Mouse (Mus musculus): ENCODE measurements around the gene Atp5g2. TPM values are rescaled to one million over a fixed set of nuclear protein-coding genes. Genes with fewer than 3 reads are reported as not detected.

Atp5g2 gene
- 10 to 100 TPM; 41.9 to 42.3 TPM for total RNA-seq (2021)
- long read RNA-seq, experiment 1, transcript Atp5g2-202 (5 exons, 731 nt) = major isoform, 97 of 335 reads
- long read RNA-seq, experiment 1, partial matches to known transcripts = 10 of 335 reads
- long read RNA-seq, experiment 1, other reads (novel, unspliced or antisense) = 225 of 335 reads
- long read RNA-seq, experiment 2, transcript Atp5g2-202 (5 exons, 731 nt) = major isoform, 68 of 178 reads
- long read RNA-seq, experiment 2, partial matches to known transcripts = 7 of 178 reads
- long read RNA-seq, experiment 2, other reads (novel, unspliced or antisense) = 102 of 178 reads

DNA sequence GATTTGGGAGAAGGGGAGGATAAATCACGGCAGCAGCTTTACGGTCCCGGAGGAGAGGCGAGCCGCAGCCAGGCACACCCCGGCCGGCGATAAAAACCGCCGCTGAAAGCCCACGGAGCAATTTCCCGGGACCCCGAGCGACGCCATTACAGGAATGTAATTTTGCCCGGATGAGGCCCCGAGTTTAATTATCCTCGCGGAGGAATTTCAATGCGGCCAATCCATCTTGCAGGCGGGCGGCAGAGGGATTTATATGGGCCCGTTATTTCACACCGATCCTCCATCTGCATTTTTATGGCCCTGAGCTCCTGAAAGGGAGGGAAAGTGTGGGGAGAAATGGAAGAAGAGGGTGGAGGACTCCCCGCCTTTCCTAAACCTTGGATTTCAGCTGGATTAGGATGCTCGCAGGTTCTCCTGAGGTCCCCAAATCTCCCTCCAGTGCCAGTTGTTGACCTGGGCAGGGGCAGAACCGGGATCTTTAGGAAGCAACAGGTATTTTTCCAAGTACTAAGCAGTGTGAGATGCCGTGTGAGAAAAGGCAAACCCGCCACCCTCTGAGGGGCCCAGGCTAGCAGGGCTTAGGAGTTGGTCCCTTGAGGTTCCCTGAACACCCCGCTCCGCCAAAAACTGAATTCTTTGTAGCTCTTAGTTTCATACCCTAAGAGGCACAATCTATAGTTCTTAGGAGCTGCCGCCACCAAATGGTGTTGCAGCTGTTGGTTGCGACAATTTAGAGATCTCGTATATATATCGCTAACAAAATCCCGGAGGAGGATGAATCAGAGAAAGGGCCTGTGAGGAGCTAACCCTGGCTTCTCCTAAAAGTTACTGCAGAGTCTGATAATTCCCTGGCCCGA is at the start of gene Atp5g2:
Atp5g2 (minus strand) TSS at position 138 of the 857 bp plus-strand sequence.
- peak; percentile 57 for DNase-seq

- DNase-seq = no peak
These were observed 49.1 kb upstream of the Atp5g2 start for GRCm38 (mm10) chr15:102721016-102721898.

GRCm38 (mm10) chr15:102716132-102716531 is 44.0 kb upstream of the Atp5g2 start:
- peak; percentile 61 for DNase-seq

DNA sequence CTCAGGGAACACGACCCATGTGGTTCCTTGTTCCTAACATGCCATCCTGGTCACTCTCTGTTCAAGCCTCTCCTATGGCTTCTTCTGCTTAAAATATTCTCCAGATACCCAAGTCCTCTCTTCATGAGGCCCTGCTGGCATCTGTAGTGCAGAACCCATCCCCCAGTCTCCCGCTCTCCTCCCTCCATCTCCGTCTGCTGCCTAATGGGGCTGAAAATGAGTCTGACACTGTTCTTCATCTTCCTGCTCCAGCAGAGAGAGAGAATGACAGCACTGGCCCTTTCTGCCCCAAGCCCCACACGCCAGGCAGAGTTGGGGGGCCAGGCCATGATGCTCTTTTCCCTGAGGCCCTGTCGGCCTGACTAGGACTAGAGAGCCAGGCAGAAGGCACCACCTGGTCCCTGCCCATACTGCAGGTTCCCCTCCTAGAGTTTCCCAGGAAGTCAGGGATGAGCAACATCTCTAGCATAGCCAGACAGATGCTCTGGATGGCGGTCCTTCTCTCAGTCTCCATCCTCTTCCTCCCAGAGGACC is 35.7 kb upstream of the Atp5g2 start:
- no peak for DNase-seq

GRCm38 (mm10) chr15:102705923-102706503 is 33.9 kb upstream of the Atp5g2 start:
- DNase-seq = no peak

DNA sequence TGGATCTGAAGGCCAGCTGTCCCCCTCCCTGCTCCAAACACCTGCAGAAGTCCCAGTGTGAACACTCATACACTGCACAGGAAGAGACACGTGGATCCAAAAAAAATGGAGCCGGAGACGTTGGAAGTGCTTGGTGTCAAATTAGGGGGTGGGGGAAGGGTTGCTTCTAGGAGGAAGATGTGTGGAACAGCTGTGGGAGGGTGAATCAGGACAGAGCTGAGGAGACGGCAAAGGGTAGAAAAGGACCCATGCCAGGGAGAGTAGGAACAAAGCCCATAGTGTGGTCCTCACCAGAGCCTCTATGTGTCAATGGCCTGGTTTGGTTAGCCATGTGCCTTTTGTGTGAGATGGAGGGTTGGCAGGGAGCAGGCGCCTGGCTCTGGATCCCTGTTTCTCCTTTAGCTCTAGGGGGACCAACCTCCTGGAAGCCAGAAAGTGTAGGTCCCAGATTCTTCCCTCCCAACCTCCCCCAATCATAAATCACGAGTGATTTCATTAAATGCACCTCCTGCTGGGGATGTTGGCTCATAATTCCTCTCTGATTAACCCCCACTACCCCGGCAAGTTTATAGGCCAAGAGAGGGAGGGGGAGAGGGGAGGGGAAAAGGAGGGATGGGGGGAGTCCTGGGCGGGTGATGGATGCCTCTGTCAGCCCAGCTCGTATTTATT is 33.2 kb upstream of the Atp5g2 start:
- DNase-seq = no peak

DNA sequence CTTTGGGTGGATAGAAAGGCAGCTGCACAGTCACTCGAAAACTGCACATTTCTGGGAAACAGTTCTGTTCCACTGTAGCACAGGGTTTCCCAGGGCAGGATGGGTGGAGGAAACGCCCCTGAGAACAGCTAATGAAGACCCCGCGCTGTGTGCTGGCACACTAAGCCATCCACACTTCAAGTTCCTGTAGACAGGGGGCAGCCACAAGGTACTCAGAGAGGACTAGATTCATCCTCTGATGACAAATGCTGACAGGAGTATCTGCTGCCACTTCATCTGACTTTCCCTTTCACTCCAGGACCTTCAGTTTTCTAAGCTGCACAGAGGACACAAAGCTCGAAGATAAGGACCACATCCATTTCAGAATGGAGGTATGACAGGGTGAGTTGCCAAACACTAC is 32.7 kb upstream of the Atp5g2 start:
- DNase-seq = no peak

- DNase-seq = no peak
These were observed 30.8 kb upstream of the Atp5g2 start for GRCm38 (mm10) chr15:102702972-102703371.

- peak; percentile 90 for DNase-seq
These were observed 26.0 kb upstream of the Atp5g2 start for GRCm38 (mm10) chr15:102698193-102698592.

- DNase-seq = no peak
These were observed 24.7 kb upstream of the Atp5g2 start for GRCm38 (mm10) chr15:102696899-102697298.

GRCm38 (mm10) chr15:102693600-102693999 is 21.4 kb upstream of the Atp5g2 start:
- DNase-seq = peak; percentile 73

DNA sequence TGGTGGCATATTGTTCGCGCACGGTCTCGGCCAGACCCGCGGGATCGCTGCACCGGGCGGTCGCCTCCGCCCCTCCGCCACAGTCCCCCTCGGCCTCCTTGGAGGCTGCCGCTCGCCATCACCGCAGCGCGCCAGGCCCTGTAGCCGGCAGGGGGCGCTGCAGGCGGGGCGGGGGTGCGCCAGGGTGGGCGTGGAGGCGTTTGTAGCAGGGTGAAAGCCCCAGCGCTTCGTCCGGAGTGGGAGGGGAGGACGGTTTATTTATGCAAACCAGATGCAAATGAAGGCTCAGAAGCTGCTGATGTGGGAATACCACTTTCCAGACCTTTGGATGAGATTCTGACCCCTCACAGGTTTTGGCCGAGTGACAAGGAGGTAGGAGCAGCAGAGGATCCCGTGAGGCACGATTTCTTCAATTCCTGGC is 20.8 kb upstream of the Atp5g2 start:
- peak; percentile 77 for DNase-seq

DNA sequence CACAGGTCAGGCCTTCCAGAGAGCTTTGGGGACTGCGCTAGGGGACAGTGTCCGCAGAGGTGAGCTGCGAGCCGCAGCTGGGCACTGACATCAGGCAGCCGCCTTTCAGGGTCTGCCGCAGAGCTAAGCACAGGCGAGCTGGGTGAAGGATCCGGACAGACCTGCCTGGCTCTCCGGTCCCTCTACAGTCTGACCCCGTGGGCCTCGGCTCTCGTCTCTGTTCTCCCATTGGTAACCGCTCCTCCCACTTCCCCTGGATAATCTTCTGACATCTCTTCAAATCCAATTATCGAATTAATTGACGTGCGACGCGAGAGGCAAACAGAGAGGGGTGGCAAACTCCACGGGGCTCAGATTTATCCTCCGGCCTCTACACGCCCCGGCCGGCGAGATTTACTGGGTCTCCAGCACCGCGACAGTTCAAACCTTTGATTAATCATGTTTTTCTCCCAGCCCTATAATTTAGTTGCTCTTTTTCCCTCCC is 20.2 kb upstream of the Atp5g2 start:
- DNase-seq = no peak

GRCm38 (mm10) chr15:102685791-102686190 is 13.6 kb upstream of the Atp5g2 start:
- no peak for DNase-seq

DNA sequence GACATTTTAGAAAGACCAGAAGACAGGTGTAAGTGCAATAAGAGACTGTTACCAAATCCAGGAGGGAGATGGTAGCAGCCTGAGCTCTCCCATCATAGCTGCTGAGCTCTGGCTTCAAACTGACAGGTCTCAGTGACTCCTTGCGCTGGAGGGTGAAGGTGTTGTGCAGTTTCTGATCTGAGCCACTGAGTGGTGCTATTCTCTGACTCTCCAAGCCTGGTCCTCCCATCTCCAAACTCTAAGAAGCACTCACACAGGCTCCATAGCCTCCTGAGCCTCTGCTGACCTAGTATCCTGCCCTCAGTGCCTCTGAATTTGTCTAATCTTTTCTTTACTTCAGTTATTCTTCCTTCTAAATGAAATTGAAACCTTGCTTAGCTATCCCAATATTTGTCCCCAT is 11.5 kb upstream of the Atp5g2 start:
- peak; percentile 22 for DNase-seq

DNA sequence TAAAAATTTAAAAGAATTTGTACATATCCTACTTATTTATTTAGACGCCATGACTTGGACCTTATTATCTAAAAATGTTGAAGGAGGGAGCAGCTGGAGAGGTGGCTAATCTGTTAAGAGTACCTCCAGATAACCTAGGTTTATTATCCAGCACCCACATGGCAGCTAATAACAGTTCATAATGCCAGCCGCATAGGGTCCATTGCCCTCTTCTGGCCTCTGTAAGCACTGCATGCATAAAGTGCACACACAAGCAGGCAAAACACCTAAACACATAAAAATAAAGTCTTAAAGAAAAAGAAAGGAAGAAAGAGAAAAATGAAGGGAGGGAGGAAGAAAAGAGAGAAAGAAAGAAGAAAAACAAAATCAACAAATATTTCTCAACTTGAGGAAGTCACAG is 4.2 kb upstream of the Atp5g2 start:
- DNase-seq = no peak

DNA sequence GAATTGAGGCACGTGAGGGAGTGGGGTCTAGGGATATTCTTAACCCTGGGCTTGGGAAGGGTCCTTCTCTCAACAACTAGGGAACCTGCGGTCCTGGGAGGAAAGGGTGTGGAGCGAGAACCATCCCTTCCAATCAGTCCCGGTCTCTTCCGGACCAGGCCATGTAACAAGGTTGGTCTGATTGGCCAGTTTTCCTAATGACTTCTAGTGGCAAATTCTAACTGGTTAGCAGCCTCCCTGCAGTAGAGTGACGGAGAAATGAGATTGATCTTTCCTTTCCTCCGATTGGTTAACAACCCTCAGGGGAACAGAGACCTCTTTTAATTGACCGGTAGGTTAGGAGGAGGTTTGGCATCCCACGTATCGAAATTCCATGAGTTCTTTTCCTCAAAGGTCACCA is 1.4 kb upstream of the Atp5g2 start:
- DNase-seq = peak; percentile 72

GRCm38 (mm10) chr15:102671721-102672214 is 384 bp downstream of the Atp5g2 start:
- peak; percentile 92 for DNase-seq

DNA sequence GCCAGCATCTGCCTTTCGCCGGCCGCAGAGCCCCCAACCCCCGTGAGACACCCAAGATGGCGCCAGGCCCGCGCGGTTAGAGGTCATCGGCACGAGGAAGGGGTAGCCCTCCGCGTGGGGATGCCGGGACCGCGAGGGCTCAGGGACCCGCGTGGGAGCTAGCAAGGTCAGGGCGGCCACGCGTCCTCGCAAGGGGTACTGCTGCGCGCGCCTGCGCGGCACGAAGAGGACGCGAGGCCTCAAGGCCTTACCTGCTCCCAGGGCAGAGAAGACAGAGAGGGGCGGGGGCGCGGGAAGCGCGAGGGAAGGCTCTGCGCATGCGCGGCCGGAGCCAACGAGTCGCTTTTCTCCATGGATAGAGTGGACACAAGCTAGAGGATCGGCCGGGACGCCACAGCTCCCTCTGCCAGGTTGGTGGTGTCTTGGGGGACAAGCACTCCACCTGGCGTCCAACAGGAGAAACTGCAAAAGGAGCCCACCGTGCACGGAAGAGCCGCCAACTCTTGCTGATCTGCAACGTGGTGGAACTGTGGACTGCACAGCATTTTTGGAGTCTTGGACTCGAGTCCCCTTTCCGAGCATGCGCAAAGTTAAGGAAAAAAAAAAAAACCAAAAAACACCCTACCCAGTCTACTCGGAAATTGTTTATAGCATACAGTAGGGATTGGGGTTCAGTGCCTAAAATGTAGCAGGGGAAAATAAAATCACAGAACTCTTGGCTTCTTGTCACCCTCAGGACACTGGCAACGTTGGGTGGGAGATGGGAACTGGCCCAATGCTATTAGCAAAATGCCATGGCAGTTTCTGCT is 1.2 kb downstream of the Atp5g2 start:
- DNase-seq = peak; percentile 99

- peak; percentile 29 for DNase-seq
These were observed 1.9 kb downstream of the Atp5g2 start for GRCm38 (mm10) chr15:102670281-102670680.
